Mouse (Mus musculus) kidney, adult 2 months (tissue): ENCODE measurements around the gene Casc4. TPM values are rescaled to one million over a fixed set of nuclear protein-coding genes. Genes with fewer than 3 reads are reported as not detected.
A peak's percentile ranks its signal among the peaks of the same experiment; 100 is the strongest.

Source experiments
- DNase-seq: peaks from one replicate; pipeline ENCODE4 v3.0.0; 2021
- H3K27ac ChIP-seq: fragments of 200-500 bp; 2 replicates; pipeline ENCODE4 v1.5.1; 2012; ENCODE audit warnings: low read depth, low read length, control low read depth, inconsistent platforms; ENCODE audit not compliant: insufficient read depth
- H3K27me3 ChIP-seq: fragments of 200-500 bp; replicated peaks from 2 replicates; pipeline ENCODE4 v1.6.1; 2012; ENCODE audit warnings: mild to moderate bottlenecking, moderate library complexity, low read length, inconsistent platforms; ENCODE audit not compliant: control insufficient read depth, insufficient read depth
- H3K36me3 ChIP-seq: fragments of 200-500 bp; 2 replicates; pipeline ENCODE4 v1.6.1; 2012; ENCODE audit warnings: mild to moderate bottlenecking, moderate library complexity, low read length, inconsistent platforms; ENCODE audit not compliant: control insufficient read depth, insufficient read depth
- H3K4me1 ChIP-seq: fragments of 200-500 bp; 2 replicates; pipeline ENCODE4 v1.6.1; 2011; ENCODE audit warnings: low read length; ENCODE audit not compliant: control insufficient read depth, insufficient read depth
- H3K4me3 ChIP-seq: fragments of 200-500 bp; 2 replicates; pipeline ENCODE4 v1.5.1; 2011; ENCODE audit warnings: mild to moderate bottlenecking, low read depth, low read length, control low read depth; ENCODE audit not compliant: insufficient read depth
- CTCF ChIP-seq: fragments of 200-500 bp; conservative IDR thresholded peaks from 2 replicates; pipeline ENCODE4 v1.5.1; 2011; ENCODE audit warnings: low read depth, mild to moderate bottlenecking, control low read depth, low read length, moderate library complexity, mixed read lengths; ENCODE audit not compliant: insufficient read depth, insufficient read length
- POLR2A ChIP-seq: fragments of 200-500 bp; IDR thresholded peaks from one replicate; pipeline ENCODE4 v1.6.1; 2011; ENCODE audit warnings: low read depth, low read length, control low read depth
- WGBS: fragments of 180-500 bp; shearing (Covaris S2); methylation state at CpG from one replicate; pipeline ENCODE4 v1.1.7; 2018; 5-methylcytosine and 5-hydroxymethylcytosine counted together
- polyA plus RNA-seq: library from polyadenylated mRNA; depleted of rRNA; stranded (reverse); fragments of >200 nt; gene quantifications from 2 replicates; pipeline ENCODE4 v1.2.3, GENCODE M21; 2012

Gene Casc4
- polyA plus RNA-seq, 1 experiment, result 9.6 TPM

- H3K36me3 ChIP-seq, result no peaks in the 10 kb centered on the region
- H3K27me3 ChIP-seq, result no peaks in the 10 kb centered on the region; the same call in 1 of the 2 replicates
- WGBS, result 68% methylated on average over 3 of the region's 3 CpGs
- H3K4me1 ChIP-seq, result no peaks in the 10 kb centered on the region
- TF ChIP-seq CTCF (no peak), POLR2A (no peak)
- no peak for DNase-seq
- H3K27ac ChIP-seq, result no peak overlapping the region
- H3K4me3 ChIP-seq, result no peak overlapping the region
Measured at GRCm38 (mm10) chr2:121842249-121842648, 24.5 kb upstream of the Casc4 start.

GRCm38 (mm10) chr2:121846050-121846449 is 20.7 kb upstream of the Casc4 start:
- no peak for TF ChIP-seq POLR2A
- no peak for TF ChIP-seq CTCF
- WGBS, result 61% methylated on average over 8 of the region's 8 CpGs

GRCm38 (mm10) chr2:121852045-121852444 is 14.7 kb upstream of the Casc4 start:
- no peak overlapping the region for H3K4me3 ChIP-seq
- H3K27me3 ChIP-seq, result no peaks in the 10 kb centered on the region
- DNase-seq, result no peak
- H3K27ac ChIP-seq, result no peak overlapping the region
- 59% methylated on average over 2 of the region's 2 CpGs for WGBS
- no peak for TF ChIP-seq POLR2A
- TF ChIP-seq CTCF, result no peak
- H3K4me1 ChIP-seq, result no peaks in the 10 kb centered on the region
- H3K36me3 ChIP-seq, result no peaks in the 10 kb centered on the region

More at GRCm38 (mm10) chr2:121846050-121846449, 20.7 kb upstream of the Casc4 start:
- no peak overlapping the region for H3K4me3 ChIP-seq
- no peaks in the 10 kb centered on the region for H3K27me3 ChIP-seq
- no peaks in the 10 kb centered on the region for H3K4me1 ChIP-seq
- no peak overlapping the region for H3K27ac ChIP-seq
- DNase-seq, result no peak
- no peaks in the 10 kb centered on the region for H3K36me3 ChIP-seq

GRCm38 (mm10) chr2:121853974-121854373 is 12.8 kb upstream of the Casc4 start:
- no peaks in the 10 kb centered on the region for H3K4me1 ChIP-seq
- TF ChIP-seq CTCF, result no peak
- no peak for TF ChIP-seq POLR2A
- no peaks in the 10 kb centered on the region for H3K27me3 ChIP-seq
- 79% methylated on average over 3 of the region's 3 CpGs for WGBS
- H3K36me3 ChIP-seq, result no peaks in the 10 kb centered on the region
- H3K27ac ChIP-seq, result no peak overlapping the region
- no peak overlapping the region for H3K4me3 ChIP-seq
- no peak for DNase-seq

DNA sequence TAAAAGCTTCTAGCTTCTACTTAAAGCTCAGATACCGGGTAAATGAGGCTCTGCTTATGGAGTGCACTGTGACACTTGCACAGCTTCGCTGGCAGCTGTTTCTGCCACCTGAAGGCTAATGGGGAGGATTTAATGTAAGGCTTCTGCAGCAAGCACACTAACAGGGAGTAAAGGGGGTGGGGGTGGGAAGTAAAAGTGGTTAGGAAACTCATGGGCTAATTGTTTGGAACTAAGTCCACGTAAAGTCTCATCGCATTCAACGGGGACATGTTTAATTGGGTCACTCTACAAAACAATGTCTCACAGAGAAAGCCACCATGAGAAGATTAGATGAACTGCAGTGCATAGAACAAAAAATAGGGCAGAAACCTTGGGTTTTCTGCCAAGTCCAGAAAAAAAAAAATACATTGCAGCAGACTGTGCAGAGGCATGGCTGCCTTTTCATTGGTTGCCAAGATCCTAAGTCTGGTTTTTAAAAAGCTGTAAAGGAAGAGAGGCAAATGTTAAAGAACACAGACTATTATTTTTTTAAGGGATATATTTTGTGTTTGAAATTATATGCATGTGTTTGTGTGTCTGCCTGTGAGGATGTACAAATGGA is 7.3 kb upstream of the Casc4 start:
- no peak overlapping the region for H3K27ac ChIP-seq
- no peaks in the 10 kb centered on the region for H3K36me3 ChIP-seq
- H3K4me3 ChIP-seq, result no peak overlapping the region
- no peak for TF ChIP-seq CTCF
- no peak for TF ChIP-seq POLR2A
- 73% methylated on average over 5 of the region's 5 CpGs for WGBS
- no peaks in the 10 kb centered on the region for H3K27me3 ChIP-seq
- no peak for DNase-seq
- H3K4me1 ChIP-seq, result no peaks in the 10 kb centered on the region

DNA sequence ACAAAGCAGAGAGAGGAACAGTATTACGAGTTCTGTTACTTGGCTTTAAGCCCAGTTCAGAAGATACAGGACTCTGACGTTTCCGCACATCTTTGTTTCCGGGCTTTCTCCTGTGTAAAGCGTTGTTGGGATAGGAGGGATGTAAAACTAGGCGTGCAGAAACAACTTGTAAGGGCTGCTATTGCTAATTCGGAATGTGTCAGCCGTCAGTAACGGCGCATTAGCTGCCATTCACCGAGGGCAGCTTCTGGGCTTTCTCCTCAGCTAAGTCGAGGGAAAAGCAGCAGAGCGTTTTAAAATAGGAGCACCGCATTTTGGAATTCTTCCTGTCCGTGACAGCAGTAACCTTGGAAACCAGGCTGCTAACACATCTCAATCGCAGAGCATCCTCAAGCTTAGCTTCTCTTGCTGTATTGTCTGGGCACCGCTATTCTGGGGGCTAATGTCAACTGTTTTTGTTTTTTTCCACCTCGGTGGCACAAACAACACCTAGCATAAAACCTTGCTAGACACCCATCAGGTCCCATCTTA is 634 bp upstream of the Casc4 start:
- TF ChIP-seq POLR2A, result no peak
- no peak for TF ChIP-seq CTCF
- DNase-seq, result peak; percentile 24
- peak overlapping the region; percentile 69 for H3K4me3 ChIP-seq
- peaks cover 2% of the 10 kb centered on the region; the same call in 1 of the 2 replicates for H3K4me1 ChIP-seq
- H3K27me3 ChIP-seq, result no peaks in the 10 kb centered on the region
- H3K27ac ChIP-seq, result no peak overlapping the region
- no peaks in the 10 kb centered on the region for H3K36me3 ChIP-seq
- WGBS, result 1% methylated on average over 18 of the region's 18 CpGs

- H3K4me3 ChIP-seq, result peak overlapping the region; percentile 69
- H3K27me3 ChIP-seq, result no peaks in the 10 kb centered on the region
- no peaks in the 10 kb centered on the region for H3K36me3 ChIP-seq
- WGBS, result 2% methylated on average over 61 of the region's 63 CpGs
- peak; percentile 47 for DNase-seq
- H3K4me1 ChIP-seq, result peaks cover 2% of the 10 kb centered on the region; the same call in 1 of the 2 replicates
- H3K27ac ChIP-seq, result no peak overlapping the region
- TF ChIP-seq POLR2A (no peak), CTCF (no peak)
Measured at GRCm38 (mm10) chr2:121867051-121867928, 520 bp downstream of the Casc4 start.
